In the genomic region with DNA sequence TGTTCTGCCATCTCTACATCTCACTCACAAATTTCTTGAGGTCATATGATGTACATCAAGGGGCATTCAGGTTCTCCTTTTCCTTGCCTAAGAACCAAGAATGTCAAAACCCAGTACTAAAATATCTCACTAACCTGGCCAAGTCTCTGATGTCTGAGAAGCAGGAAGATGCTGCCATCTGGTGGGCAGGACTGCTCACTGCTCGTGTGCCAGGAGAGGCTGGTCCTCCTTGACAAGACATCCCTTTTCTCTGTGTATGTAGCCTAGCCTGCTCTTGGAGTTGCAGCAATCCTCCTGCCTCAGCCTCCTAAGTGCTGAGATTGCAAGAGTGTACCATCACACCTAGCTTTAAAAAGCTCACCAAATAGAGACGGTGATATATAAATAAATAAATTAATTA, we compare ENCODE assay signal across 9 mouse cellular contexts. TPM values are rescaled to one million over a fixed set of nuclear protein-coding genes. Genes with fewer than 3 reads are reported as not detected.
DNase-seq lines count a peak whose midpoint lies in the region; ATAC-seq and TF ChIP-seq lines count a peak whose summit lies in the region.
"Had no signal": no experiment of that assay in that cellular context is flagged by ENCODE, and none has a peak within 500 bp of the region (broad histone marks: within the 10 kb centered on the region; RNA-seq: fewer than 3 reads in every experiment).

No protein-coding gene starts in this region.

- ATAC-seq in lung, embryonic 14.5 days (ENCODE audit: insufficient read depth) = no peak

- peak; percentile 80 for TF ChIP-seq CTCF in E14TG2a.4 (conservative IDR thresholded peaks at IDR 0.05; ENCODE audit: low read length)
- TF ChIP-seq CTCF in cortical plate, adult 2 months (IDR thresholded peaks at IDR 0.05; ENCODE audit: extremely low read depth, insufficient read depth, low read length) = peak; percentile 99
- TF ChIP-seq CTCF in lung, embryonic 14.5 days (IDR thresholded peaks at IDR 0.05; ENCODE audit: low read depth) = peak; percentile 91

- no peak overlapping the region for H3K4me2 ChIP-seq in lung, embryonic 14.5 days

- WGBS in lung, embryonic 14.5 days = 43% methylated on average over 2 of the region's 2 CpGs

- H3K9me3 ChIP-seq in E14TG2a.4 (ENCODE audit: low read length) = no peaks in the 10 kb centered on the region
- no peaks in the 10 kb centered on the region for H3K9me3 ChIP-seq in lung, embryonic 14.5 days (ENCODE audit: low read depth, low read length)

- no peak overlapping the region for H3K27ac ChIP-seq in cortical plate, adult 2 months (ENCODE audit: insufficient read depth, low read length)
- no peak overlapping the region for H3K27ac ChIP-seq in lung, embryonic 14.5 days (ENCODE audit: low read depth)
- H3K27ac ChIP-seq: macrophage had no signal

- H3K4me3 ChIP-seq in E14TG2a.4 (replicated peaks; ENCODE audit: low read length) = no peak overlapping the region
- no peak overlapping the region for H3K4me3 ChIP-seq in cortical plate, adult 2 months (ENCODE audit: insufficient read depth, low read length)
- H3K4me3 ChIP-seq in lung, embryonic 14.5 days (ENCODE audit: low read depth, low read length) = no peak overlapping the region

- H3K9ac ChIP-seq in lung, embryonic 14.5 days = no peak overlapping the region

- H3K4me1 ChIP-seq in E14TG2a.4 (replicated peaks; ENCODE audit: low read depth, low read length) = 0 out of 2 replicates have a peak, but pooled peaks cover 3% of the 10 kb centered on the region
- H3K4me1 ChIP-seq in cortical plate, adult 2 months (ENCODE audit: control insufficient read depth, insufficient read depth, low read length) = no peaks in the 10 kb centered on the region
- H3K4me1 ChIP-seq in lung, embryonic 14.5 days (ENCODE audit: insufficient read depth) = no peaks in the 10 kb centered on the region

- peaks cover 90% of the 10 kb centered on the region for H3K36me3 ChIP-seq in E14TG2a.4 (ENCODE audit: insufficient read depth, low read length)
- peaks cover 82% of the 10 kb centered on the region for H3K36me3 ChIP-seq in lung, embryonic 14.5 days (ENCODE audit: insufficient read depth)

- peak; percentile 72 to 87 for DNase-seq in adrenal gland, adult (ENCODE audit: inconsistent age in 2 of 2, low spot score in 1 of 2)
- peak; percentile 53 for DNase-seq in gastrocnemius, postnatal 25 days
- peak; percentile 89 for DNase-seq in layer of hippocampus, adult 11-12 months (ENCODE audit: low spot score)
- DNase-seq in lung, embryonic 14.5 days = peak; percentile 89
- DNase-seq in retina, postnatal 7 days (ENCODE audit: low read depth, low spot score) = peak; percentile 72
- peak; percentile 80 for DNase-seq in thymus, postnatal 4 days

- no peak for TF ChIP-seq POLR2A in cortical plate, adult 2 months (IDR thresholded peaks at IDR 0.05; ENCODE audit: extremely low read depth, insufficient read depth, low read length)

- no peaks in the 10 kb centered on the region for H3K27me3 ChIP-seq in E14TG2a.4 (ENCODE audit: insufficient read depth, low read length)
- no peaks in the 10 kb centered on the region for H3K27me3 ChIP-seq in lung, embryonic 14.5 days (ENCODE audit: insufficient read depth, low read length)

RNA-seq across cellular contexts. Expression of gene Ncbp1, which starts 11.9 kb away (rescaled TPM):
- 52.6 and 58.9 TPM in 2 replicates for polyA plus RNA-seq in cortical plate, adult 2 months (2012; rRNA removed)
- total RNA-seq in gastrocnemius, postnatal 25 days (2021) = 10 to 100 TPM; 13.0 to 13.2 TPM
- polyA plus RNA-seq in lung, embryonic 14.5 days (2014; fragmentation: Nextera tagmentation; extraction: Ambion mirVana) = 85.5 and 89.3 TPM in 2 replicates

RNA-seq across cellular contexts. Expression of gene Tstd2, which starts 12.0 kb away (rescaled TPM):
- polyA plus RNA-seq in cortical plate, adult 2 months (2012; rRNA removed) = 13.7 and 14.7 TPM in 2 replicates
- total RNA-seq in gastrocnemius, postnatal 25 days (2021) = 10 to 100 TPM; 10.2 to 10.7 TPM
- 33.5 and 39.2 TPM in 2 replicates for polyA plus RNA-seq in lung, embryonic 14.5 days (2014; fragmentation: Nextera tagmentation; extraction: Ambion mirVana)
